Mouse (Mus musculus) hindbrain, embryonic 15.5 days (tissue): ENCODE results near the gene Abcb6. TPM values are rescaled to one million over a fixed set of nuclear protein-coding genes. Genes with fewer than 3 reads are reported as not detected.

Experiments
- ATAC-seq: fragments of 200-750 bp; cut with Nextera tagmentation; 2 replicates; pipeline ENCODE4 v1.8.0; 2017; ENCODE audit warnings: low read depth, moderate number of reproducible peaks, moderate TSS enrichment; ENCODE audit not compliant: low FRiP score
- H3K27ac ChIP-seq: fragments of 300-500 bp; sonication (generic); replicated peaks from 2 replicates; pipeline ENCODE4 v1.5.1; 2015; ENCODE audit warnings: mild to moderate bottlenecking, inconsistent platforms
- H3K27me3 ChIP-seq: fragments of 300-500 bp; sonication (generic); 2 replicates; pipeline ENCODE4 v1.6.1; 2015; ENCODE audit warnings: control low read depth, inconsistent platforms
- H3K36me3 ChIP-seq: fragments of 300-500 bp; sonication (generic); 2 replicates; pipeline ENCODE4 v1.6.1; 2015; ENCODE audit warnings: control low read depth, inconsistent platforms
- H3K4me1 ChIP-seq: fragments of 300-500 bp; sonication (generic); replicated peaks from 2 replicates; pipeline ENCODE4 v1.6.1; 2015; ENCODE audit warnings: control low read depth, inconsistent platforms
- H3K4me2 ChIP-seq: fragments of 300-500 bp; sonication (generic); 2 replicates; pipeline ENCODE4 v1.6.1; 2015; ENCODE audit warnings: moderate library complexity, mild to moderate bottlenecking, inconsistent platforms
- H3K4me3 ChIP-seq: fragments of 300-500 bp; sonication (generic); 2 replicates; pipeline ENCODE4 v1.5.1; 2015; ENCODE audit warnings: mild to moderate bottlenecking, inconsistent platforms
- H3K9ac ChIP-seq: fragments of 300-500 bp; sonication (generic); 2 replicates; pipeline ENCODE4 v1.6.1; 2015; ENCODE audit warnings: inconsistent platforms
- H3K9me3 ChIP-seq: fragments of 300-500 bp; sonication (generic); 2 replicates; pipeline ENCODE4 v1.6.1; 2016; ENCODE audit warnings: control low read depth, inconsistent platforms
- WGBS: fragments of 180-500 bp; shearing (Covaris S2); methylation state at CpG from one replicate; pipeline ENCODE4 v1.1.7; 2015; 5-methylcytosine and 5-hydroxymethylcytosine counted together
- polyA plus RNA-seq: library from polyadenylated mRNA; unstranded; fragments of >200 nt; fragmentation: Nextera tagmentation; extraction: Ambion mirVana; gene quantifications from 2 replicates; pipeline ENCODE4 v1.2.1, GENCODE M21; 2015

Abcb6 gene
- polyA plus RNA-seq, 1 experiment from 2014 or later: 48.4 TPM

DNA sequence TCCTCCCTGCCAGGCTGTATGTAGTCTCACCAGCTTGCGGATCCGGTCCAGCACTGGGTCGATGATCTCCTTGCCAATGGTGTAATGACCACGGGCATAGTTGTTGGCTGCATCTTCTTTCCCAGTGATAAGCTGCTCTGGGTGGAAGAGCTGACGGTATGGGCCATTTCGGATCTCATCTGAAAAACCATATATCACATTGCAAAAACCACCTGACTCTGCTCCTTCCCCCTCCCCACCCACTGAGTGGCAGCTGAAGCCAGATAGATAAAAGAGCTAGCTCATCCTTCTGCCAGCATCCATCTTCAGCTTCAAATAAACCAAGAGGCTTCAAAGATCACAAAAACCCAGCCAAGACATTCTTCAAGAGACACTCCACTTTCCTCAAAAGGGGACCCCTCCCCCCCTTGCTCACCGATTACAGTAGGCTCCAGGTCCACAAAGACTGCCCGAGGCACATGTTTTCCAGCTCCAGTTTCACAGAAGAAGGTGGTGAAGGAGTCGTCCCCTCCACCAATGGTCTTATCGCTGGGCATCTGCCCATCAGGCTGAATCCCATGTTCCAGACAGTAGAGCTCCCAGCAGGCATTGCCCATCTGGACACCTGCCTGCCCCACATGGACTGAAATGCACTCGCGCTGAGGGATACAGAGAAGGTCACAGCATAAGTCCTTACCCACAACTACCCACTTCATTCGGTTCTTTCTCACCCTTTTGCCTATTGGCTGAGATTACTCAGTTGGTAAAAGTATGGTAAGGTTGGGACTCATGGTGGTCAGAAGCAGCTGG is 36.8 kb upstream of the Abcb6 start:
- Histone ChIP-seq H3K27ac (no peak overlapping the region), H3K9me3 (no peaks in the 10 kb centered on the region), H3K4me1 (peaks cover 38% of the 10 kb centered on the region), H3K9ac (no peak overlapping the region), H3K36me3 (peaks cover 18% of the 10 kb centered on the region), H3K4me3 (no peak overlapping the region), H3K27me3 (peaks cover 48% of the 10 kb centered on the region), H3K4me2 (no peak overlapping the region)
- WGBS: 76% methylated on average over 13 of the region's 13 CpGs
- no peak for ATAC-seq

DNA sequence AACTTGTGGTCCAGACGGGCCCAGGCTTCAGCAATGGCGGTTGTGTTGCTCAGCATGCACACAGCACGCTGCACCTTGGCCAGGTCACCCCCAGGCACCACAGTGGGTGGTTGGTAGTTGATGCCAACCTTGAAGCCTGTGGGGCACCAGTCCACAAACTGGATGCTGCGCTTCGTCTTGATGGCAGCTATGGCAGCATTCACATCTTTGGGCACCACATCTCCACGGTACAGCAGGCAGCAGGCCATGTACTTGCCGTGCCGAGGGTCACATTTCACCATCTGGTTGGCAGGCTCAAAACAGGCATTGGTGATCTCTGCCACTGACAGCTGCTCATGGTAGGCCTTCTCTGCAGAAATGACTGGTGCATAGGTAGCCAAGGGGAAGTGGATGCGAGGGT is 35.6 kb upstream of the Abcb6 start:
- no peak for ATAC-seq
- Histone ChIP-seq H3K36me3 (peaks cover 18% of the 10 kb centered on the region), H3K27ac (no peak overlapping the region), H3K4me1 (peaks cover 48% of the 10 kb centered on the region), H3K27me3 (peaks cover 40% of the 10 kb centered on the region), H3K4me2 (no peak overlapping the region), H3K4me3 (no peak overlapping the region), H3K9ac (no peak overlapping the region), H3K9me3 (no peaks in the 10 kb centered on the region)
- WGBS: 94% methylated on average over 9 of the region's 9 CpGs

- H3K27me3 ChIP-seq: peaks cover 31% of the 10 kb centered on the region
- H3K9me3 ChIP-seq: no peaks in the 10 kb centered on the region
- H3K4me3 ChIP-seq: no peak overlapping the region
- H3K27ac ChIP-seq: no peak overlapping the region
- no peak overlapping the region for H3K4me2 ChIP-seq
- peaks cover 18% of the 10 kb centered on the region for H3K36me3 ChIP-seq
- ATAC-seq: no peak
- no peak overlapping the region for H3K9ac ChIP-seq
- peaks cover 50% of the 10 kb centered on the region for H3K4me1 ChIP-seq
- 75% methylated on average over 5 of the region's 5 CpGs for WGBS
Observed at GRCm38 (mm10) chr1:75214886-75215285, 34.7 kb upstream of the Abcb6 start.

- no peaks in the 10 kb centered on the region for H3K9me3 ChIP-seq
- 83% methylated on average over 2 of the region's 2 CpGs for WGBS
- H3K36me3 ChIP-seq: peaks cover 18% of the 10 kb centered on the region
- ATAC-seq: no peak
- H3K4me2 ChIP-seq: no peak overlapping the region
- H3K4me1 ChIP-seq: peaks cover 50% of the 10 kb centered on the region
- H3K9ac ChIP-seq: no peak overlapping the region
- H3K27ac ChIP-seq: no peak overlapping the region
- peaks cover 27% of the 10 kb centered on the region for H3K27me3 ChIP-seq
- no peak overlapping the region for H3K4me3 ChIP-seq
Observed at GRCm38 (mm10) chr1:75214442-75214841, 34.2 kb upstream of the Abcb6 start.

GRCm38 (mm10) chr1:75213096-75213495 is 32.9 kb upstream of the Abcb6 start:
- Histone ChIP-seq H3K27ac (no peak overlapping the region), H3K36me3 (peaks cover 18% of the 10 kb centered on the region), H3K4me1 (peaks cover 49% of the 10 kb centered on the region), H3K9me3 (no peaks in the 10 kb centered on the region), H3K4me3 (no peak overlapping the region), H3K27me3 (peaks cover 19% of the 10 kb centered on the region), H3K9ac (no peak overlapping the region), H3K4me2 (no peak overlapping the region)
- 93% methylated on average over 7 of the region's 7 CpGs for WGBS
- ATAC-seq: no peak

- Histone ChIP-seq H3K36me3 (peaks cover 18% of the 10 kb centered on the region), H3K9me3 (no peaks in the 10 kb centered on the region), H3K27me3 (peaks cover 15% of the 10 kb centered on the region), H3K4me2 (no peak overlapping the region), H3K9ac (no peak overlapping the region), H3K27ac (no peak overlapping the region), H3K4me1 (peaks cover 48% of the 10 kb centered on the region), H3K4me3 (no peak overlapping the region)
- 82% methylated on average over 4 of the region's 4 CpGs for WGBS
- no peak for ATAC-seq
Observed at GRCm38 (mm10) chr1:75212542-75212941, 32.4 kb upstream of the Abcb6 start.

GRCm38 (mm10) chr1:75211141-75211708 is 31.0 kb upstream of the Abcb6 start:
- Histone ChIP-seq H3K9ac (peak overlapping the region; percentile 97), H3K27me3 (0 out of 2 replicates have a peak, but pooled peaks cover 4% of the 10 kb centered on the region), H3K27ac (peak overlapping the region; percentile 47; the same call in 1 of the 2 replicates), H3K9me3 (no peaks in the 10 kb centered on the region), H3K4me3 (peak overlapping the region; percentile 92), H3K36me3 (peaks cover 18% of the 10 kb centered on the region), H3K4me2 (peak overlapping the region; percentile 96), H3K4me1 (peaks cover 48% of the 10 kb centered on the region)
- WGBS: 15% methylated on average over 17 of the region's 17 CpGs
- peak; percentile 31 for ATAC-seq

GRCm38 (mm10) chr1:75210136-75211087 is 30.2 kb upstream of the Abcb6 start, which contains the start of the genes Glb1l and Stk16:
Gene Glb1l (minus strand): TSS chr1:75210813.
Gene Stk16 (plus strand): TSS chr1:75210838.
- Histone ChIP-seq H3K36me3 (peaks cover 18% of the 10 kb centered on the region), H3K27ac (peak within 1 kb of the TSS; percentile 47; the same call in 1 of the 2 replicates), H3K4me1 (peaks cover 48% of the 10 kb centered on the region), H3K4me2 (peak within 1 kb of the TSS; percentile 96), H3K9me3 (no peaks in the 10 kb centered on the region), H3K27me3 (no peaks in the 10 kb centered on the region), H3K9ac (peak within 1 kb of the TSS; percentile 97), H3K4me3 (peak within 1 kb of the TSS; percentile 92)
- peak; percentile 94 for ATAC-seq
- 5% methylated on average over 42 of the region's 42 CpGs for WGBS

GRCm38 (mm10) chr1:75208967-75209678 is 28.9 kb upstream of the Abcb6 start:
- WGBS: 14% methylated on average over 34 of the region's 34 CpGs
- Histone ChIP-seq H3K27ac (no peak overlapping the region; the same call in 1 of the 2 replicates), H3K36me3 (peaks cover 10% of the 10 kb centered on the region), H3K4me1 (peaks cover 48% of the 10 kb centered on the region), H3K4me2 (peak overlapping the region; percentile 96), H3K4me3 (peak overlapping the region; percentile 92), H3K27me3 (no peaks in the 10 kb centered on the region), H3K9me3 (no peaks in the 10 kb centered on the region), H3K9ac (peak overlapping the region; percentile 31)
- ATAC-seq: no peak

- H3K9me3 ChIP-seq: no peaks in the 10 kb centered on the region
- no peak overlapping the region for H3K4me2 ChIP-seq
- peaks cover 25% of the 10 kb centered on the region for H3K36me3 ChIP-seq
- ATAC-seq: no peak
- H3K27me3 ChIP-seq: no peaks in the 10 kb centered on the region
- no peak overlapping the region for H3K27ac ChIP-seq
- WGBS: 96% methylated on average over 1 of the region's 1 CpGs
- H3K4me1 ChIP-seq: no peaks in the 10 kb centered on the region
- no peak overlapping the region for H3K9ac ChIP-seq
- H3K4me3 ChIP-seq: no peak overlapping the region
Observed at GRCm38 (mm10) chr1:75201236-75201635, 21.0 kb upstream of the Abcb6 start.

DNA sequence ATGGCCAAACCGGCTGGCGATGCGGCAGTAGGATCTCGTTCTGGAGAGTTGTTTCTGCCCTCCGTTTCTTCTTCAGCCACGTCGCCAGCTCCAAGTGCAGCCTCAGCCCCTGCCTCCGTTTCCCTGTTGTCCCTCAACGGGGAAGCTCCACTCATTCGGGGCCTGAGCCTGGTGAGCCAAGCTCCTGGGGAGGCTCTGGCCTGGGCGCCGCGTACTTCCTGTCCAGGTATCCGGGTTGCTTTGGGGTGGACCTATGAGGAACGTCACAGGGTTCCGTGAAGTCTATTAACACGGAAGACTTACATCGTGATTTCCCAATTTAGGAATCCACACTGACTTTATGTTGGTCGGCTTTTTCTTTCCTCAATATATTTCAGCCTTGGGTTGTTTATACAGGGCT is 12.3 kb upstream of the Abcb6 start:
- H3K4me3 ChIP-seq: peak overlapping the region; percentile 82
- peak overlapping the region; percentile 94 for H3K4me2 ChIP-seq
- peak overlapping the region; percentile 98 for H3K27ac ChIP-seq
- WGBS: 1% methylated on average over 19 of the region's 19 CpGs
- H3K9me3 ChIP-seq: no peaks in the 10 kb centered on the region
- H3K36me3 ChIP-seq: peaks cover 30% of the 10 kb centered on the region
- H3K9ac ChIP-seq: peak overlapping the region; percentile 81
- no peaks in the 10 kb centered on the region for H3K27me3 ChIP-seq
- no peak for ATAC-seq
- peaks cover 28% of the 10 kb centered on the region for H3K4me1 ChIP-seq
